Mouse (Mus musculus): ENCODE results near the gene Arl2. TPM values are rescaled to one million over a fixed set of nuclear protein-coding genes. Genes with fewer than 3 reads are reported as not detected.

Arl2 gene
- total RNA-seq, 2 experiments from 2014 or later: 60.5 to 63.5 TPM

DNA sequence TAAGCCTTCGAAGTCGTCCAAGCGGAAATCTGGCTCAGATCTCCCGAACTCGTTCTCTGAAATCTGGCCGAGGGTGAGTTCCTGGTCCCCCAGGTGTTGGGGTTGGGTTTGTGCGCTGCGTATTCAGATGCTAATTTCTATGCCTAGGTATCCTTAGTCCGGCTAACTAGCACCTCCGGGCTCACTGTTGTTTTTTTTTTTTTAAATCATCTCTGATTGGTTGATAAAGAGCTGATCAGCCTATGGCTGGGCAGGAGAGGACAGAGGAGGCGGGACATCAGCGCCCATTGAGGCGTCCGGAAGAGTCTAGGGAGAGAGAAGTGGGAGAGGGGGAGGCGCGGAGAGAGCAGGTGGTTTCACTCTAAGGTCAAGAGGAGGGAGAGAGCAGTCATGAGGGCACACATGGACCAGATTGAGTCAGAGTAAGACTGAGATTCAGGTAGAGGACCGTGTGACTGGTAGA, 55.9 kb downstream of the Arl2 start:
- intact Hi-C loops (cut with DNase I): loop anchor here (2.0 kb wide), 1 partner anchor 33 kb away; the partner anchor contains the start of gene Sac3d1
- peak; percentile 44 to 51 for DNase-seq

- intact Hi-C loops (cut with DNase I): loop anchor here (2.0 kb wide), 1 partner anchor 34 kb away; the partner anchor contains the start of gene Sac3d1
- peak; percentile 97 to 98 for DNase-seq
Observed at GRCm38 (mm10) chr19:6084478-6085248, 56.7 kb downstream of the Arl2 start, which contains the start of the genes Zfpl1 and Cdca5. Gene Zfpl1, minus strand, starts transcription at chr19:6084956. Gene Cdca5, plus strand, starts transcription at chr19:6084983.

Other genes with a start within 250 kb of the Arl2 start
- gene Tigd3, start 247.4 kb downstream of the Arl2 start, total RNA-seq (2021): 1 to 10 TPM; 1.1 to 1.2 TPM
- 100 to 1,000 TPM; 100 to 101 TPM for gene Dpf2, start 228.5 kb downstream of the Arl2 start, total RNA-seq (2021)
- 10 to 100 TPM; 14.0 to 16.0 TPM for gene Cdc42ep2, start 216.7 kb downstream of the Arl2 start, total RNA-seq (2021)
- gene Pola2, start 177.3 kb downstream of the Arl2 start, total RNA-seq (2021): 10 to 100 TPM; 21.1 TPM
- not detected for gene Slc22a20, start 155.4 kb downstream of the Arl2 start, total RNA-seq (2021)
- 10 to 100 TPM; 32.6 to 37.8 TPM for gene Capn1, start 125.7 kb downstream of the Arl2 start, total RNA-seq (2021)
- 10 to 100 TPM; 19.5 TPM for gene Syvn1, start 95.0 kb downstream of the Arl2 start, total RNA-seq (2021)
- 10 to 100 TPM; 41.7 to 46.7 TPM for gene Mrpl49, start 83.8 kb downstream of the Arl2 start, total RNA-seq (2021)
- gene Fau, start 83.7 kb downstream of the Arl2 start, total RNA-seq (2021): 100 to 1,000 TPM; 738 to 768 TPM
- gene Znhit2, start 80.4 kb downstream of the Arl2 start, total RNA-seq (2021): 10 to 100 TPM; 13.6 to 13.9 TPM
- gene Tm7sf2, start 73.2 kb downstream of the Arl2 start, total RNA-seq (2021): 1 to 10 TPM; 2.7 to 2.9 TPM
- 10 to 100 TPM; 36.4 TPM for gene Vps51, start 64.3 kb downstream of the Arl2 start, total RNA-seq (2021)
- not detected for gene Tmem262, start 61.5 kb downstream of the Arl2 start, total RNA-seq (2021)
- not detected for gene Gm28374, start 59.3 kb downstream of the Arl2 start, total RNA-seq (2021)
- 10 to 100 TPM; 24.4 to 26.3 TPM for gene Zfpl1, start 56.6 kb downstream of the Arl2 start, total RNA-seq (2021)
- 1 to 10 TPM; 3.8 to 5.0 TPM for gene Cdca5, start 56.6 kb downstream of the Arl2 start, total RNA-seq (2021)
- under 1 TPM in 1 of 2 experiments, not detected in 1; 0.43 TPM for gene AC131692.1, start 47.1 kb downstream of the Arl2 start, total RNA-seq (2021)
- under 1 TPM; 0.10 to 0.17 TPM for gene Naaladl1, start 35.8 kb downstream of the Arl2 start, total RNA-seq (2021)
- 10 to 100 TPM; 10.2 to 13.9 TPM for gene Sac3d1, start 22.9 kb downstream of the Arl2 start, total RNA-seq (2021)
- gene Snx15, start 13.2 kb downstream of the Arl2 start, total RNA-seq (2021): 10 to 100 TPM; 12.5 to 12.6 TPM
- under 1 TPM; 0.31 to 0.32 TPM for gene Batf2, start 565 bp downstream of the Arl2 start, total RNA-seq (2021)
- gene Majin, start 42.8 kb upstream of the Arl2 start, total RNA-seq (2021): not detected
- not detected for gene Gpha2, start 84.8 kb upstream of the Arl2 start, total RNA-seq (2021)
- 10 to 100 TPM; 30.7 to 31.7 TPM for gene Ppp2r5b, start 94.3 kb upstream of the Arl2 start, total RNA-seq (2021)
- 10 to 100 TPM; 17.7 to 19.0 TPM for gene Atg2a, start 100.1 kb upstream of the Arl2 start, total RNA-seq (2021)
- gene Ehd1, start 135.2 kb upstream of the Arl2 start, total RNA-seq (2021): 100 to 1,000 TPM; 129 to 181 TPM
- 1 to 10 TPM; 9.6 to 9.9 TPM for gene Cdc42bpg, start 164.9 kb upstream of the Arl2 start, total RNA-seq (2021)
- gene Men1, start 193.4 kb upstream of the Arl2 start, total RNA-seq (2021): 10 to 100 TPM; 18.6 to 21.8 TPM
- 10 to 100 TPM; 52.3 to 52.4 TPM for gene Map4k2, start 199.6 kb upstream of the Arl2 start, total RNA-seq (2021)
- 100 to 1,000 TPM; 118 to 143 TPM for gene Sf1, start 222.1 kb upstream of the Arl2 start, total RNA-seq (2021)
- gene Pygm, start 242.9 kb upstream of the Arl2 start, total RNA-seq (2021): 100 to 1,000 TPM; 622 to 693 TPM

All from heart, postnatal 10 days (tissue).